Mouse (Mus musculus): ENCODE results near the gene Gprin2.

Gene Gprin2

DNA sequence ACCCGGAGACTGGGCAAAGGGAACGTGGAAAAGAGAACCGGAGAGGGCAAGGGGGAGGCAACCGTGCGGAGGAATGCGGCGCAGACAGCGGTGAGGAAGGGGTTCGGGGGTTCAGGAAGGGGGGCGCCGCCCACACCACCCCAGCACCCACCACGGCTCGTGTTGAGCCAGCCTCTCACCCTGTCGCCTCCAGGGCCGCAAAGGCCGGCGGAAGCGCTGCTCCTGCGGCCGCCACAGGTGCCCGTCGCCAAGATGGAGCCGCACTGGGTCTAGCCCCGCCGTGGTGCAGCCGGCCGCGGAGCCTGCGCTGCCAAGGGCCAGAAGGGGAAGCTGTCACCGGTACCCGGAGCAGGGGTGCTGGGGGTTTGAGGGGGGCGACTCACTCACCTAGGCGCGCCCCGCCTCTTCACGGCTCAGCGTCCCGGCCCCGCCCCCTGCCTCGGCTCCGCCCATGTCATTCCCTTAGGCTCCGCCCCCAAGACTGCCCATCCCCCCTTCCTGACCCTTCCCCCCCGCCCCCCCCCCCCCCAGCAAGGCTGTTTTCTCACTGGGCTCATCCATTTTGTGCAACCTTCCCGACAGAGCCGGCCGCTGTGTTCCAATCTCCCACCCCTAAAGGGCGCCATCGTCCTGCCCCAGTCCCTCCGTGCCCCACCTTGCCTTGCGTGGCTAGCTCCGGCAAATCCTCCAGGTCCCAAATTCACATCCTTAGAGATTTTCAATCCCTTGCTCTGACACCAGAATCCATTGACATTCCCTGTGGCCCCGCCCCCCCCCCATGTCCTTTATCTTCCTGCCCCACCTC lies at the start of gene Gprin2:
TSS of gene Gprin2 (minus strand) at position 423 of the 805 bp plus-strand sequence.
- no peak for DNase-seq (ENCODE audit: low spot score)

DNA sequence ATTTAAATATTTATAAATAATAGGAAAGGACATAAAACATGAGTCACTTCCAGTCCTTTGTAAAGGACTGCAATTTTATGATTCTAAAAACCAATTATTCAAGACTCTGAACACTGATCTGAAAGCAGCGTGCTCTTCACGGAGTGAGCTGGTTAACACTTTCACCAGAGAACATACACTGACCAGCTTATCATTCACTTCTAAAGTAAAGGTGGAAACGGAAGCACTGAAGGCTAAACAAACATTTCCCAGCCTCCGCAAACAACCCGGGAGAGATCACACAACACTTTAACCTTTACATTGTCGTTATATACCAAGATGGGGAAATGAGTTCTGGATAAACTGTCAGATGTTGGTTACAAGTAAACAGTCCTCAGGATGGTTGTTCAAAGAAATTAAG lies 39.2 kb upstream of the Gprin2 start:
- DNase-seq (ENCODE audit: low spot score), result no peak

DNA sequence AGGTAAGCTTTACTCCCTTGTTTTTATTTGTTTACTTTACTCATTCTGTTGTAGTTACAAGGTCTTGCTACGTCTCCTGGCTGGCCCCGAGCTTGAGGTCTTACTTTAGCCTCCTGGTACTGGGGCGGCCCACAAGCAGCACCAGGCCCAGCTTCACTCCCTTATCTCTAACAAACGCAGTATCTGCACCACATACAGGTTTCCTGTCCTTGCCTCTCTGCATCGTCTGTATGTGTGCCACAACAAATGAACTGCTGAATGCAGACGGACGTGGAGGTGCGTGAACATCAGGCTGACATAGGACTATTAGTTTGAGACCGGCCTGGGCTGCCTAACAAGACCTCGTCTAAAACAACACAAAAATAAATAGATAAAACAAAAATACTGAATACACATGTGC lies 38.8 kb upstream of the Gprin2 start:
- no peak for DNase-seq (ENCODE audit: low spot score)

DNA sequence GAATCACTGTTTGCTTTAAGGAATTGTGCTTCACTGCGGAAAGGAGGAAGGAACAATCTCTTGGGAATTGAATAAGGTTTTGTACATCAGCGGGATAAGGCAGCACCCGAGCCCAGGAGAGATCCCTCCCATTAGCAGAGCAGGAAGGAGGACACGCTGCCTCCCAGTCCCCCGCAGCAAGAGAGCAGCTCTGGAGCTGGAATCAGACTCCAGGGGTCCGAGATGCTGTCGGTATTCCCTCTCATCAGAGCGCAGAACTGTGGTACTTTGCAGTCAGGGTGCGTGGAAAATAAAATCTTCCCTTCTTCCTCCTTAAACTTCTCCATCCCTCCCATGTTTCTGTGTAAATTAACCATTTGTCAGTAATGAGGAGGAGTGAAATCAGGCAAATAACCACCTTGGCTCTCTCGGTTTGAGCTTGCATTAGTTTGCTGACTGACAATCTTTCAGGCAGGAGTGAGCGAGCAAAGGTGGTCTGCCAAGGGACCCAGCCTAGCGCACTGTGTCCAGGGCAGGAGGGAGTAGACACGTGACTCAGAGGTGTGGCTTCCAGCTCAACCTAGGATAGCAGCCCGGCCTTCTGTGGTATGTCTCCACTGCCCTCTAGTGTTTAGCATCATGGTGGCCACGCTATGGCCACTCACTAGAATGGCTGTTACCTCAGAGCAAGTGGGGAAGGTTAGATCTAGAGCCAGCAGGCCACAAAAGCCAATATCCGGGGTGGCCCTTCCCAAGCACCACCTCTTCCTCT lies 33.4 kb upstream of the Gprin2 start:
- no peak for DNase-seq (ENCODE audit: low spot score)

DNA sequence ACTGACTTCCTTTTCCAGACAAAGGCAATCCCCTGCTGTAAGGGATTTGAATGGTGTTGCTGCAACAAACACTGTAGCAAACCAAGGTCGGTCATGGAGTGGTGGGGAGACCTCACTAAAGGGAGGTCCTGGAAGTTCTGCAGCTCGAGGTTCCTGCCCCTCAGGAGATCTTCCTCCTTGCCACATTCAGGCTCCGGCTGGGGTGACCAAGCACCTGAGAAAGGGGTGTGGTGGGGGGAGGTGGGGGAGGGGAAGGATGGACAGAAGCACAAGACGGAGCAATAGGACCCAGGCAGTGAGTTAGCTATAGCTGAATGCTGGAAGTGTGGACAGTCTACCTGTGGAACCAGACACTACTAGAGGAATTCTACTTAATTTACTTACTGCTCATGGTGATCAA lies 32.4 kb upstream of the Gprin2 start:
- no peak for DNase-seq (ENCODE audit: low spot score)

DNA sequence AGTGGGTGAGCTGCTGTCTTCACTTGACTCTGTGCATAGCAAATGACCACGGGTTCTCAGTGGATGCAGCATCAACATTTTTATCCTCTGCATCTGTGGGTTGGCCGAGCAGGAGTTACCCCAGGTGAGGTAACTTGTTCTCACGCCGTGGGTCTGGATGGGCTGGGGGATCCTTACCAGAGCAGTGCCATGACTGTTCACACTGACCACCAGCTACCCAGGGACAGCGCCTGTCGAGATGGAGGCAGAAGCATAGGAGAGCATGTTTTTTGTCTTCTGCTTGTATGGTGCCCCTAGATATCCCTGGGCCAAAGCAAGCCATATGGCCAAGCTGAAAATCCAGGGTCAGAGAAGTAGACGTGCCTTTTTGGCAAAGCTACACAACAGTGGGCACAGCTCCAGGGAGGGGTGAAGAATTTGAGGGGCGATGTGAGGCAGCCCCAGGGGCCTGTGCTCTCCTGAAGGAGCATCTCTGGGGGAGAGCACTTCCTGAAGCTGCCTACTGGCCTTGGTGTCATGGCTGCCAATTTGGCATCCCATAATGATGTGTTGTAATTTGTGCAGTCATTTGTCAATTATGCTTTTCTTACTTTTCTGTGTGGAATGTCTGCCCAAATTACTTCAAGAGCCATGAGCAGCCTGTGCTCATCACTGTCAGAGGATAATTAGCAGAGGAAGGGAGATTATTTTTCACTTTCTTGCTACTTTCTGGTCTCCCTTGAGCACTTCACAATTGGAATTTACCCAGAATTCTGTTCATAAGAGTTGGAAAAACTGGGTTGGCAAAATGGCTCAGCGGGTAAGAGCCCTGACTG lies 31.6 kb upstream of the Gprin2 start:
- DNase-seq (ENCODE audit: low spot score), result no peak

DNA sequence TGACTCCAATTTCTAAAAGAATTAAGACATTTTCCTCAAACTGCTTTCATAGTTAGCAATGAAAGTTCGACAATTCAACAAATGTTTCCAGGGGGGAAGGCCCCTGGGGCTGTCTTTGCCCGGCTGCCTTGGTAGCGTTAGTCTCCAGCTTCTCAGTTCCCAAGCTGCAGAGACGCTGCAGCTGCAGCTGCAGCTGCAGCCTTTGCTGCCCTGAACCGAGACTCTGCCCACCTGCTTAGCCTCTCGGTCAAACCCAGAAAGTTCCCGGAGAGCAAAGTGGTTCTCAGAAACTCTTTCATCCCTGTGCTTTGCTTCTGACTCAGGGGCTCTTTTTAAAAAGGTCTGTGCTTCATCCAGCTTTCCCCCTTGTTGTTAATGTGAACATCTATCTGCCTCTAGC lies 30.9 kb upstream of the Gprin2 start:
- DNase-seq (ENCODE audit: low spot score), result no peak

DNA sequence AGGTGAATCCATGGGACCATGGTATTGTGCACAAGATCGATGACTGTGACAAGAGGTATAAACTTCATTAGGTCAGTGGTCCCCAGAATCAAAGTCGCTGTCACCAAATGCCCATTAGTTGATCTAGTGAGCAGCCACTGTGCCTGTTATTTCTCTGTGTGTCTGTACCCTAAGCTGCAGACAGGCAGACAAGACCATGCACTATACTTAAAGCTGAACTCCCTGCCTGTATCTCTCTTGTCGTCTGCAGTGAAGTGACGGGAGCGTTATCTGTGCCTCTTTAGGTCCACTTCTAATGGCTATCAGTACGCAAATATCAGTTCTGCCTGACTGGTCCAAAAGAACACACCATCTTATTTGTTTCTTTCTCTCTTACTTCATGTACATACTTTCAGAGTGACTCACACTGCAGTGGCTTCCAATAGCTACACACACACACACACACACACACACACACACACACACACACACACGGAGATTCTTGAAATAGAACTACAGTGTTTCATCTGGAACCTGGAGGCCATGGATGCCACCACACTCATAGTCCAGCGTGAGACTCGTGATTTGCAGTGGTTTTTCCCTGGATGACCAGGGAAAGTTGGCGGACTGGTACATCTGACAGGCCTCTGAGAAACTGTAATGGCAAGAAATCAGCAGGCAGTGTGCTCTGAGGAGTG lies 27.5 kb upstream of the Gprin2 start:
- no peak for DNase-seq (ENCODE audit: low spot score)

DNA sequence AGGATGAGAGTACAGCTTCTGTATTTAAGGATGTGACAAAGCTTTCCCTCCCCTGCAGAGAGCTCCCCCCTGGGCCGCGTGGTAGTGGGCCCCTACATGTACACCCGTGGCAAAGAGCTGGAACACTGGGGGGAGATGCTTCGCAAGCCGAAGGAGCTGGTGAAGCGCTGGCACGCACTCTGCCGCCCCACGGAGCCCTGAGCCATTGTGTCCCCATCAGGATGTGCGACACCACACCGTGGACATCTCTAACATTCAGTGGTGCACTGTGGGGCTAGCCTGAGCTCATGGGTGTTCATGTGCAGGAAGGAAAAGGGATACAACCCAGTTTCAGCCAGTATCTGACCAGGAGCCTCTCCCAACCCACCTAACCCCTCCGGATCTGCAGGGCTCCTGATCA lies 26.5 kb upstream of the Gprin2 start:
- DNase-seq (ENCODE audit: low spot score), result no peak

DNA sequence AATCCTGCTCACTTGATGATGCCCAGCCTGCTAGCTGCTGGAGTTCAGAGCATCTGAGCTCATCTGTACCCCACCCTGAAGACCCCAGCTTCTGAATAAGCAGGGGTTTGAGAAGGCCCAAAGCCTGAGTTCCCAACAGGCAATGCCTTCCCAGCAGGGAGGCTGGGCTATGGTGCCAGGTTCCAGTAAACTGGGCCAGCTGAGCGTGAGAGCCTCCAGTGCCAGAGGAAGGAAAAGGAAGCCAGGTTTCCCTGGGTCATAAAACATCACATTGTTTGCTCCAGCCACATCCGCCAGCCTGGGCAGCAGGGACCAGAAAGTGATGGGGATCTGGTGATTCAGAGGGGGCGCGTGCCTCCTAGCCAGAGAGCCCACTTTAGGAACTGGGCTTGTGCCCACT lies 25.1 kb upstream of the Gprin2 start:
- DNase-seq (ENCODE audit: low spot score), result no peak

DNA sequence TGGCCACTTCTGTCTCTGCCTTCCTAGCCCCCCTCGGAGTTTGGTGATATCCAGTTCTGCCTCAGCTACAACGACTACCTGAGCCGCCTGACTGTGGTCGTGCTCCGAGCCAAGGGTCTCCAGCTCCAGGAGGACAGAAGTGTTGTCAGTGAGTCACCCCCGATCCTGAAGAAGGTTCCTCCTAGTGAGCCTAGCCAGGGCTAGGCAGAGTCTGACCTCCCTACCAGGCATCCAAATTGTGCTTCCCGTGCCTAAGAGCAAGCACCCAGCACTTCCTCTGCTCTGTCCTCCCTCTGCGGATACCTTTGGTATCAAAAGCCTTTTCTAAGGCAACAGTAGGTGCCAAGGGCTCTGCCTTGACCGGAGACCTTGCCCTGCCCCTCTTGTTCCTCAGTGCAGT lies 24.5 kb upstream of the Gprin2 start:
- no peak for DNase-seq (ENCODE audit: low spot score)

DNA sequence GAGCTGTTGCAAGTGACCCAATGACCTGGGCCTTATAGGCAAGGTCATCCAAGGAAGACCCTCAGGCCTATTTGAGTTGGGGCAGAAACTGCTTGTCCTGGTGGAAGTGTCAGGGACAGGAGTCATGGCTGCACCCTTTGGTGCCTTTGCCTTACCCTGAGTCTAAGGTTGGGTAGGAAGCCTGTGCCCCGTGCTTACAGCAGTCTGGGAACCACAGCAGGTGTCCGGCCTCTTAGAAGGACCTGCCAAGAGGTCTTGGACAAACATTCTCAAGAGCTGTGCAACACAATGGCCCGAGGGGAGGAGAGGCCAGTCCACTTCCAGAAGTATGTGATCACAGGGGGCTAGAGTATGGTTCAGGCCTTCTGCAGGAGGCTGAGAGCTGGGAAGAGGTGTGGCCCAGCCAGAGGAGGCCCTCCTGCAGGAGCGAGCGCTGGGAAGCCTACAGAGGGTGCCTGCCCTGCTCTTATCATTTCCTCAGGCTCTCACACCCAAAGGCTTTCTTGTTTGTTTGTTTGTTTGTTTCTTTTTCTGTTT lies 22.0 kb upstream of the Gprin2 start:
- no peak for DNase-seq (ENCODE audit: low spot score)

DNA sequence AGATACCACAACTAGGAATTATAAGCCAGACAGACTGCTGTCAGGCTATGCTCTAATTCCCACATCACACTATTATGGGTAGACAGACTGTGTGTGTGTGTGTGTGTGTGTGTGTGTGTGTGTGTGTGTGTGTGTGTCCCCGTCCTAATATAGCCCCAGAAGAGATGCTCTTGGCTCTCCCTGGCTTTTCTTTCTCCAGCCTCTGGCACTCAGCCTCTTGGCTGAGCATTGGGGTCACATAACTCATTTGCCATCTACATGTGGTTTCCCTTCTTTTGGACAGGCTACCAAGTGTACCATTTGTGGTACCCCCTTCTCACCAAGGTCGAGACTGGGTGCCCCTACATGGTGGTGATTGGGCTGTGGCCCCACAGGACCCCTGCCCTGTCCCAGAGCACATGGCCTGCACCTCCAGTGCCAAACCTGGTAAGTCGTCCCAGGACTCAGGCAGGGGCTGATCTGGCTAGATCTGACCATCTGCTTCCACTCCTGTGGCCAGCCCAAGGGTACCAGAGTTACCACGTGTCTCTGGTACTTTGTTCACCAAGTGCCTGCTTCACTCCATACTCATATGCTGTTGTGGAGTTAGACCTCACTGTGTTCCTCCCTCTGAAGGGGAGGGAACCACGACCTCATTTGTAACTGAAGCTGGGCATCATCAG lies 20.1 kb upstream of the Gprin2 start:
- DNase-seq (ENCODE audit: low spot score), result no peak

DNA sequence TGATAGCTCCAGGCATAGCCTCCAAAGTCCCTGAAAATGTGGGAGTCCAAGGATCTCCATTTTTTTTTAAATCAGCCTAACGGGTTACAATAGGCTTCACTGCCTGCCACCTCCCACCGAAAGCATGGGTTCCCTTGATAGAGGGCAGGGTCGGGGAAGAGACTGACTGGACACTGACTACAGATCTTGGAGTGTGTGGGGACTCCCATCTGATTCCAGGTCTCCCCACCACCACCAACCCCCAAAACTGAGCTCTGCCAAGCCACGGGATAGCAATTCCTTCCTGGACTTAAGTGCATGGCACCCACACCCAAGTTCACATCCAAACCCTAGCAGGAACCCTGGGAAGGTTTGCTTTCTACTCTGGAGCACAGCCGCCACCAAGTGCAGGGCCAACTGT lies 19.0 kb upstream of the Gprin2 start:
- DNase-seq (ENCODE audit: low spot score), result no peak

DNA sequence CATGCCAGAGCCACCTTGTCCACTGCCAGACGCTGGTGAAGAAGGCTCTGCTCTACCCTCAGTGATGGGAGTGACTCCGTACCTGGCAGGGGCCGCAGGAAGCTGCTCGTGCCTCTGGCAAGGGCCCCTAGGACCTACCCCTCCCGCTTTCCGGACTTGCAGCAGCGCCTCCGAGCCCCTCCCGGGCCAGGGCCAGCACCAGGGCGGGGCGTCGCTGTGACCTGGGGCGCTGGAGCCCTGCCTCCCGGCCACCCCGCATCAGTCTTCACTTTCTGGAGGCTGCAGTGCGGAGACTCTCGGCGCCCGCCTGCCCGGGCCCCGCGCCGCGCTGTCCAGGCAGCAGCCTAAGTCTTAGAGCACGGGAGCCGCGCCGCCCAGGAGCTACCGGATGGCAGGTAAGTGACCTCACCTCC lies 18.3 kb upstream of the Gprin2 start:
- DNase-seq (ENCODE audit: low spot score), result no peak

DNA sequence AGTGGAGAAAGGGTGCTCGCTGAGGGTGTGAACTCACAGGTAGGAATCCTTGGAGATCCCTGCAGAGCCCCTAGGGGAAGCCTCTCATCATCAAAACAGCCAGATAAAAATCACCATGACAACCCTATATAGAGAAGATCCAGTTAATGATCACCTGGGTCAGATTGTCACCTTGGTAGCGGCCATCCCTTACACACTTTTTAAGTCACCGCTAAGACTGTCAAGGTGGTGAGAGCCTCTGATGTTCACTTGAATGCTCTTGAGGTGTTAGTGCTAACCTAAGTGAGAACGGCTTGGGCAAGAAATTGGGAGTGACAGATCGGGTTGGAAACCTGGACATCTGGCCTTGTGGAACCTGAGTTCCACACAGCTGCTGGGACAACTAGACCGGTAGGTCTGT lies 17.8 kb upstream of the Gprin2 start, which contains the start of gene Syt15:
TSS of gene Syt15 (plus strand) at position 301 of the 400 bp plus-strand sequence.
- DNase-seq (ENCODE audit: low spot score), result no peak

DNA sequence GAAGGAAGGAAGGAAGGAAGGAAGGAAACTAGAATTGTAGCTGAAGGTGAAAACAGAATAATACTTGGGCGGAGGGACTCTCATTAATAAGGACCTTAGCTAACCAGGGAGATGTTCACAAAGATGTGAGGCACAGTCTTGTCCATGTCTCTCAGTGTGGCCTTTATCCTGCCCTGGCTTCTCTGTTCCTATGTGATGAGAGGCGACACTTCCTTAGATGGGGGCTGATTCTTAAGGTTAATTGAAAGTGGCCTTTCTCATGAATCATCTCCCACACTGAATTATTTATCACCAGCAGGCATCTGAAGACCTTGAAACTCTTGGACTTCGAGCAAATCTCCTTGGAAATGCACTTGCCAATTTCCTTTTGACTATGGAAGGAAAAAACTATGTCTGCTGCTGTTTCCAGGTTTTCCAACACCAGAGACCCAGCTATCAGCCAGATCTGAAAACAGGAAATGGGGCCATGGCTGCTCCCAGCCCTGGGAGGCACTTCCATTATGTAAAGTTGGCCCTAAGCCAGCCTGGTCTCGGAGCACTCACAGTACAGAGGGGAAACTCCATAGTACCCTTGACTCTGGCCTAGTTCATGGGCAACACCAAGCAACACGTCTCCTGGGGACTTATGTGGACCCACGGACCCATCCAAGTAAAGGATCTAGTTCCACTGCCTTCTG lies 14.1 kb upstream of the Gprin2 start:
- no peak for DNase-seq (ENCODE audit: low spot score)

DNA sequence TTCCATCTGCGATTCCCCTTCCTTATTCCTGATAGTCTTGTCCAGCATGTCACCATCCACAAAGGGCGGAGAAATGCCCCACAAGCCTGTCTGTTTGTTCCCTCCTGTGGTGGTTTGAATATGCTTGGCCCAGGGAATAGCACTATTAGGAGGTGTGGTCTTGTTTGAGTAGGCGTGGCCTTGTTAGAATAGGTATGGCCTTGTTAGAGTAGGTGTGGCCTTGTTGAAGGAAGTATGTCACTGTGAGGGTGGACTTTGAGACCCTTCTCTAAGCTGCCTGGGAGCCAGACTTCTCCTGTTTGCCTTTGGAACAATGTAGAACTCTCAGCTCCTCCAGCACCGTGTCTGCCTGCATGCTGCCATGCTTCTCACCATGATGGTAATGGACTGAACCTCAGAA lies 8.5 kb upstream of the Gprin2 start:
- DNase-seq (ENCODE audit: low spot score), result no peak

DNA sequence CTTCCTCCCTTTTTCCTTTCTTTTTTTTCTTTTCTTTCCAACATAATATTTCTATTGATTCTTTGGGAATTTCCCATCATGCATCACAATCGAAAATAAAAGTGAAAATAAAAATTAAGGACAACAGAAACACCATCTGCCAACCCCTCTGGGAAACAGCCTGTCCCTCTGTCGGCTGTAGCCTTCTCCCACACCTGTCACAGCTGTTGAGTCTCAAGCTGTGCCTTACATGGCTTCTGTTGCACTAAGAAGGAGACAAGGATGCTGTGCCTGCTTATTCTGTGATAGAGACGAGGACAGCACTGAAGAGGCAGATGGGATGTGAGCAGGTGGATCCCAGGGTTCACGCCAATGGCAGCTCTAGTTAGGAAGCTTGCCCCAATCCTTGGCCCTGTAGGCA lies 7.6 kb upstream of the Gprin2 start:
- DNase-seq (ENCODE audit: low spot score), result no peak

DNA sequence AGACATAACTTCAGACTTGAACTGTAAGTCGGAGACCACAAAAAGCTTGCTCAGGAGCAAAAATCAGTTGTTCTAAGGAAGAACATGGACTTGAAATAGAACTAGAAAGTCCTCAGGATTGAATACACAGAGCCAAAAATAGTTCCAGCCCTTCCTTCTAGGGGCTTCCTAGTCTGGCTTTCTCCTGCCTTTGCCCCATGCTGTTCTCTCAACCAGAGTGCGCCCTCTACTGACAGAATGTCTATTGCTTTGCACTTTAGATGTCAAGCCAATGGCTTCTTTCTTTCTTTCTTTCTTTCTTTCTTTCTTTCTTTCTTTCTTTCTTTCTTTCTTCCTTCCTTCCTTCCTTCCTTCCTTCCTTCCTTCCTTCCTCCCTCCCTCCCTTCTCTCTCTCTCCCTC lies 7.2 kb upstream of the Gprin2 start:
- no peak for DNase-seq (ENCODE audit: low spot score)

DNA sequence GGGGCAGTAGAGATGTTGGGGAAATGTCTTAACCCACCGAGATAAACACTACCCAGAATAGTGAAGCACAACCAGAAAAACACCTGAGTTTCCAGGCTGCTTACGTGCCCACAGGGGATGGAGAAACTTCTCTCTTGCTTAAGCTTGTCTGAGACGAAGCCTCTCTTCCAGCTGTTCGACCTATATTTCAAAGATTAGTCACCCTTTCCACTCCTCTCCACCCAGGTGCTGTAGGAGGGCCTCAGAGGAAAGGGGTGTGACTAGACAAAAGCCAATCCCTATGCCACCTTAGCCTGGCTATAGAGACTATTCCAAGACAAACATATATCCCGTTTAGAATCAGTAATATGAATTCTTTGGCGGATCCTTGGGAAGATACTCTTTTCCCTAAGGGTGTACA lies 6.5 kb upstream of the Gprin2 start:
- no peak for DNase-seq (ENCODE audit: low spot score)

All from urinary bladder, postnatal 10 days (tissue).